Mouse (Mus musculus): ENCODE measurements around the gene Ptprf.

The Ptprf gene

GRCm38 (mm10) chr4:118291231-118291630 lies at the start of gene Ptprf:
TSS of gene Ptprf (minus strand) at chr4:118291405.
- peak; percentile 84 to 94 for DNase-seq

GRCm38 (mm10) chr4:118336658-118337057 lies 45.5 kb upstream of the Ptprf start:
- peak; percentile 67 to 85 for DNase-seq

GRCm38 (mm10) chr4:118335991-118336390 lies 44.8 kb upstream of the Ptprf start:
- no peak for DNase-seq

- DNase-seq: peak; percentile 40 to 59
Observed at GRCm38 (mm10) chr4:118331777-118332176, 40.6 kb upstream of the Ptprf start.

- peak; percentile 68 to 73 for DNase-seq
Observed at GRCm38 (mm10) chr4:118326476-118326875, 35.3 kb upstream of the Ptprf start.

- no peak for DNase-seq
Observed at GRCm38 (mm10) chr4:118320636-118321035, 29.4 kb upstream of the Ptprf start.

GRCm38 (mm10) chr4:118319706-118320344 lies 28.6 kb upstream of the Ptprf start:
- no peak for DNase-seq

GRCm38 (mm10) chr4:118316662-118317061 lies 25.5 kb upstream of the Ptprf start:
- no peak for DNase-seq

GRCm38 (mm10) chr4:118315286-118315685 lies 24.1 kb upstream of the Ptprf start:
- no peak for DNase-seq

GRCm38 (mm10) chr4:118310461-118310860 lies 19.3 kb upstream of the Ptprf start:
- DNase-seq: no peak

- DNase-seq: no peak
Observed at GRCm38 (mm10) chr4:118307533-118308263, 16.5 kb upstream of the Ptprf start.

- no peak for DNase-seq
Observed at GRCm38 (mm10) chr4:118306113-118306696, 15.0 kb upstream of the Ptprf start.

GRCm38 (mm10) chr4:118304984-118305383 lies 13.8 kb upstream of the Ptprf start:
- peak in 1 of 2 experiments; percentile 27 for DNase-seq

GRCm38 (mm10) chr4:118297844-118298243 lies 6.6 kb upstream of the Ptprf start:
- no peak for DNase-seq

GRCm38 (mm10) chr4:118295651-118296561 lies 4.7 kb upstream of the Ptprf start:
- DNase-seq: no peak

GRCm38 (mm10) chr4:118294811-118295210 lies 3.6 kb upstream of the Ptprf start:
- no peak for DNase-seq

GRCm38 (mm10) chr4:118292741-118293306 lies 1.6 kb upstream of the Ptprf start:
- DNase-seq: peak; percentile 68 to 89

GRCm38 (mm10) chr4:118290416-118291030 lies 682 bp downstream of the Ptprf start:
- DNase-seq: peak; percentile 45 to 80

- peak in 1 of 2 experiments; percentile 71 for DNase-seq
Observed at GRCm38 (mm10) chr4:118289960-118290415, 1.2 kb downstream of the Ptprf start.

GRCm38 (mm10) chr4:118289266-118289665 lies 1.9 kb downstream of the Ptprf start:
- no peak for DNase-seq

GRCm38 (mm10) chr4:118288531-118288930 lies 2.7 kb downstream of the Ptprf start:
- no peak for DNase-seq

- DNase-seq: no peak
Observed at GRCm38 (mm10) chr4:118286202-118286601, 5.0 kb downstream of the Ptprf start.
